Mouse (Mus musculus) spleen, postnatal 4 days (tissue): ENCODE measurements around the gene Fam173a.

Experiments
- DNase-seq, 2 experiments: peaks; one replicate each; pipeline ENCODE4 v3.0.0; 2022; ENCODE audit warnings: low spot score in 2 of 2

The Fam173a gene

DNA sequence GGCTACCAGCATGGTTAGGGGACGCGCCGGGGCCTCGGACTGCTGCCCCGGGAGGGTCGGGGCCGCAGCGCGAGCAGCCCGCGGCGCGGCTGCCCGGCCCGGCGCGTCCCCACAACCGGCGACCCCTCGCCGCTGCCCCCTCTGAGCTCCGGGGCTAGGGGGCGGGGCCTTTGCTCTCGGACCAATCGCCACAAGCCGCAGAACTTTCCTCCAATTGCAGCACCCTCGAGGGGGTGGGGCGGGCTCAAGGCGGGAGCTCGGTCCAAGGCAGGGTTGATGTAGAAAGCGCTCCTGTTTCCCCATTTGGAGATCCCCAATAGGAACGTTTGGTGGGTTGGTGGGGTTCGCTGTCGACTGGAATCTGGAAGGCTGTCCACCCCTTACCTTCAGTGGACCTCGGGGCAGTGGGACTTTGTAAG lies 4.3 kb upstream of the Fam173a start, which contains the start of gene Metrn:
Metrn (minus strand) TSS at position 186 of the 419 bp plus-strand sequence.
- peak; percentile 88 to 93 for DNase-seq

DNA sequence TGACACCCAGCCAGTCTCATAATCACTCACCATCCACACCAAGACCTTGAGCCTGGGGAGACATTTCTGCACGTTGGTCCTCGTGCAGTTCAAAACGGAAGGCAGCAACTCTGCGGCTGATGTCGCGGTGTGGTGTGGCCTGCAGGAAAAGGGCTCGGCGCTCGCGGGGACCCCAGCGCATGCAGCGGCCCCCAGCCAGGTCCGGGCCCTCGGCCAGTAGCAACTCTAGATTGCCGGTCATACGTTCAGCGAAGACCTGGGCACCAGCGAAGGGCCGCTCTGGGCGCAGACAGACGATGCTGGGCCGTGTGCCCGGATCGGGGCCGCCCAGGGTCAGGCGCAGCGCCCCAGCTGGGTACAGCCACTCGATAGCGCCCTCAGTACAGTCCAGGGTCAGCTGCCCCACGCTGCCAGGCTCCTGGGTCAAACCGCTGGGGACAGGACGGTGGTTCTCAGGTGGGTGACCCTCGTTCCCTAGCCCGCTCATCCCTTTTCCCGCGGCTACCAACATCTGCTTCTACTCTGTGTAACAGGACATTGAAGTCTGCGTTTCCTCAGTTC lies 3.6 kb upstream of the Fam173a start:
- DNase-seq: peak in 1 of 2 experiments; percentile 74

- no peak for DNase-seq
These were observed 3.0 kb upstream of the Fam173a start, which contains the start of gene AC134908.4 for GRCm38 (mm10) chr17:25795609-25796092. Gene AC134908.4 (minus strand): TSS chr17:25795659.

DNA sequence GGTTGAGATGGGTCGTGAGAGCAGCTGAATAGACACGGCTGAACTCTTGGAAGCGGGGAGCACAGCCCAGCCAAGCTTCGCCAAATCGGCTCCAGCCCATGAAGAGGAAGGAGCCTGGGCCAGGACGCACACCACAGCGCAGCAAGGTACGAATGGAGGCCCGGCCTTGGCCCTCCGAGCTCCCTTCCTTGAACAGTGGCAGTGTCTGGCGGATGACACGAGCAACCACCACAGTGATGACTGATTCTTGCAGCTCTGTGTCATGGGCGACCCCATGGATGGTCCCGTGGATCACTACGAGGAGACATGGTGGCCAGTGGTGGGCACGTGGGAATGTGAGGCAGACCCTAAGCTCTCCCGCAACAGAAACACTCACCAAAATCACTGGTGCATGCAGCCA lies 2.3 kb upstream of the Fam173a start:
- no peak for DNase-seq

- DNase-seq: no peak
These were observed 1.5 kb upstream of the Fam173a start for GRCm38 (mm10) chr17:25794197-25794596.

GRCm38 (mm10) chr17:25791843-25792527 lies 716 bp downstream of the Fam173a start:
- DNase-seq: peak; percentile 89 to 95

GRCm38 (mm10) chr17:25791320-25791842 lies 1.3 kb downstream of the Fam173a start:
- DNase-seq: no peak

GRCm38 (mm10) chr17:25786781-25787504 lies 5.8 kb downstream of the Fam173a start:
- DNase-seq: no peak

DNA sequence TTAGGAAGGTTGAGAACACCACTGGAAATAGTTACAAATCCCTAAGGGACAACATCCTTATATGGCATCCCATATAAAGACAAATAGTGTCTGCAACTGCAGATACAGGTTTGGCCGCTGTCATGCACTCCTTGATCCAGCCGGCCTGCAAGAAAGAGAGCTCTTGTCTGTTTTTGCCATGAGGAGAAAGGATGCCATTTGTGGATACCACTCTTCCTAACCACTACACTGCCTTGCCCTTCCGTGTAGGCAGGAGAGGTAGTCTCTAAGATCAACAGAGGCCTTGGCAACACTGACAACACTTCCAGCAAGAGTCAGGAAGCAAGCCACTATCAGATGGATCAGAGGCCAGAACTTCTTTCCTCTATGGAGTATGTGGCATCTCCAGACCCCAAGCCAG lies 6.4 kb downstream of the Fam173a start, which contains the start of gene Ccdc78:
Ccdc78 (plus strand) TSS at position 301 of the 400 bp plus-strand sequence.
- DNase-seq: no peak

DNA sequence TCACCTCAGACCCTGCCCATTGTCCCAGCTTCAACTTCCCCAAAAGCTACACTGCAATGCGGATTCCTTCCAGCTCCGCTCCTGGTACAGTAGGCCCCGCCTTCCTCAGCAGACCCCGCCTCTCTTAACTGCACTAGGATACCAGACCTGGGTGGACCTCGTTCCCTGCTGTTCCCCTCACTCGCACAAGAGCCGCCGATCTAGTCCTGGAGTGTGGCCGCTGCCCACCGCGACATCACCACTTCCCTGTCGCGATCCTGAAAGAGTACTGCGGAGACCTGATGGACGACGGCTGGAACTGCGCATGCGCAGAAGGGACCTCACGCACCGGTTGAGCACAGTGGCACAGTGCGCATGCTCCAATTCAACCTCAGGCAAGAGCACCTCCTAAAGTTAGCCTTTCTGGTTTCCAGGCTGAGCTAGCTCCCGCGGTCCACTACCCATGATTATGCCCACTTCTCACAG lies 7.4 kb downstream of the Fam173a start, which contains the start of gene Haghl:
Haghl (minus strand) TSS at position 393 of the 465 bp plus-strand sequence.
- DNase-seq: peak; percentile 92 to 98

DNA sequence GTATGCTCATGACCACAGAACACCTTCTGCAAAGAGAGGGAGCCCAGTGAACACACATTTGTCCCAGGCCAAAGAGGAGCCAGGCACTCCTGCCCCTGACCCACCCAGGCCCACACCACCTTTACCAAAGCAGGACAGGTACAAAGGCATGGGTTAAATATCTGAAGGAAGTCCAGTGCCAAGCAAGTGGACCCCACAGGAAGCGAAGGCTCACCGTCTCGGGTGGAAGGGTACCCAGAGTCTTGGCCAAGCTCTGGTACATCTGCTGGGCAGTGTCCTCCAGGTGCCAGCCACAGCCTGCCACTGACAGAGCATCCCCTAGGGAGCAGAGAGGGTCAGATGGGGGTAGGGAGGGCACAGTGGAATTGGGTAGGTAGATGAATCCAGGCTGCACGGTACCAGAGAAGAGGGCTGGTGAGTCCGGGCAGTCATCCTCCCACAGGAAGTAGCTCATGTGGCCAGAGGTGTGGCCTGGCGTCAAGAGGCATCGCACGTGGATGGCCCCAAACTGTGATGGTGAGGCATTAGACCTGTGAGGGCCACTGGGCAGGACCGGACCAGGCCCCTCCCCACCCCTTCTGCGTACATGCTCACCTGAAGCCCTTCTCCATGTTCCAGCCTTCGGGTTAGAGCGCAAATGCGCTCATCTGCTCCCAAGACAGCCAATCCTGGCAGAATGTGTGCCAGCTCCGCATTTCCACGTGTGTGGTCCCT lies 8.7 kb downstream of the Fam173a start:
- DNase-seq: peak in 1 of 2 experiments; percentile 64

DNA sequence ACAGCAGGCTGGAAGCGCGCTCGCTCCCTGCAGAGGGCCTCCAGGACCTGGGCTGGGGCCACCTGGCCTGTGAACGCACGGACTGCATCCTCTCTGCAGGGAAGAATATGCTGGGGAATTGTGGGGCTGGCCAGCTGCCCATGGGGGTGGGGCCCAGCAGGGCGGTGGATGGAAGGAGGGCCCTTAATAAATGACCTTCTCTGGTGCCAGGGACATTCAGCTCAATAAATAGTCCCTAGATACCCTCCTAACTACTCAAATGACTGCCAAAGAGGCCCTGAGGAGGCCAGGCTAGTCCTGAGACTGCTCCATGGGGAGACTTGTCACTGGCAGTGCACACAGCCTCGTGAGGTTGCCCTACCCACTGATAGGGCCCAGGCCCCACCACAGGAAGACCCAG lies 9.6 kb downstream of the Fam173a start:
- DNase-seq: peak in 1 of 2 experiments; percentile 63

DNA sequence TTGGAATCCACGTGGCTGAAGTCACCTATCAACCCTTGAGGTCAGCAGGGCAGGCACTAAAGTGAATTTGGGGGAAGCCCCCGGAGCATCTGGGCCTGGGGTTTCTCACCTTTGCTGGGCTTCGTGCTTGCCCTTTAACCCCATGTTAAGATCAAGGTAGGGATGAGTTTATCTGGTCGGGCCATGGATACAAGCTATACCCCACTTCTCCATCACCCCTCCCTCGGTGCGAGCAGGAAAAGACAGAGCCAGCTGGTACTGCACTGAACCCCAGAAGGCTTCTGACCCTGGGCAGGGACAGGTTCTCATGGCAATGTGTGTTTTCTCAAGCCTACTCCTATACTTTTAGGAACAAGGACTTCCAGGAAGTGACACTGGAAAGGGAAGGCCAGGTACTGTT lies 11.4 kb downstream of the Fam173a start:
- peak in 1 of 2 experiments; percentile 54 for DNase-seq

- no peak for DNase-seq
These were observed 14.8 kb downstream of the Fam173a start for GRCm38 (mm10) chr17:25777948-25778347.

DNA sequence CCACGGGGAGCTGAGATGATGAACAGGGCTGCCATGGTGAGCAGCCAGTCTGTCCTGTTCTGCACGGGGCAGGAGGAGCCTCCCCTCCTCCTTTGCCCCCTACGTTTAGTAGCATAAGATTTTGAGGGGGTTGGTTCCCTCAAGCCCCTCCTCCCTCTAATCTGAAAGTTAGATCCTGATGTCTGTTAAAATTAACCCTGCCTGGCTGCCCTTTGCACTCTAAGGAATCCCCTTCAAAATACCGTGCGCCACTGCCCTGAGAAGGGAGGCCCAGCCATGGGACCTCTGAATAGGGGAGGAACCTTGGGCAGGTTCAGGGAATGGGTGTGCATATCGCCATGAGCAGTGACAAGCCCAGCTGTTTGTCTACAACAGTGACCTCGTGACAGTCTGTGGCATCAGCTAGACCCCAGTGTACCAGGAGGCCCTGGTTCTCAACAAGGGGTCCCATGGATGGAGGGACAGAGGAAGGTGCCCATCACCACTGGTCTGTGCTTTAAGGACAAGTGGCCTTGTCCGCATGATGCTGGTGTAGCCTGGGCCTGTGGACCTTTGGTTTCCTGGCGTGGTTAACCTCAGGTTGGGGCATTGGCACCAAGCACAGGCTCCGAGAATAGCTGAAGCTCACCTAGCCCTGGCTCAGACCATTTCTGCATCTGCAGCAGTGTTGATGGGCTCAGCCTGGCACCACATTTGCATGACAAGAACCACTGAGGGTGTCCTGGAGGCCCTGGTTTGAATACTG lies 17.2 kb downstream of the Fam173a start:
- DNase-seq: no peak

- DNase-seq: peak; percentile 96 to 100
These were observed 19.1 kb downstream of the Fam173a start, which contains the start of gene Narfl for GRCm38 (mm10) chr17:25773549-25774120. Gene Narfl (plus strand): TSS chr17:25773776.

- DNase-seq: no peak
These were observed 23.4 kb downstream of the Fam173a start for GRCm38 (mm10) chr17:25769331-25769730.

GRCm38 (mm10) chr17:25765886-25766285 lies 26.8 kb downstream of the Fam173a start:
- no peak for DNase-seq

- no peak for DNase-seq
These were observed 30.1 kb downstream of the Fam173a start for GRCm38 (mm10) chr17:25762591-25762990.

- no peak for DNase-seq
These were observed 31.1 kb downstream of the Fam173a start for GRCm38 (mm10) chr17:25761561-25761970.
